ENCODE assay signal across 14 mouse cellular contexts in genomic region chr4:151404581-151405256, GRCm38 (mm10).
DNase-seq lines count a peak whose midpoint lies in the region; ATAC-seq and TF ChIP-seq lines count a peak whose summit lies in the region.
"Had no signal": no experiment of that assay in that cellular context is flagged by ENCODE, and none has a peak within 500 bp of the region (broad histone marks: within the 10 kb centered on the region; RNA-seq: fewer than 3 reads in every experiment).

No protein-coding gene starts in this region.

- TF ChIP-seq POLR2A in limb, embryonic 14.5 days (IDR thresholded peaks at IDR 0.05; ENCODE audit: borderline replicate concordance, extremely low read depth, insufficient read depth, insufficient read length): no peak

- H3K9ac ChIP-seq in hindbrain, embryonic 13.5 days: no peak overlapping the region
- no peak overlapping the region for H3K9ac ChIP-seq in hindbrain, embryonic 14.5 days
- H3K9ac ChIP-seq in limb, embryonic 14.5 days (ENCODE audit: low read depth, low read length, severe bottlenecking): no peak overlapping the region
- H3K9ac ChIP-seq: embryonic facial prominence, embryonic 12.5 days; forebrain, postnatal 0 days; limb, embryonic 12.5 days had no signal

- H3K27ac ChIP-seq in hindbrain, embryonic 13.5 days: peak overlapping the region; percentile 18; the same call in 1 of the 2 replicates
- H3K27ac ChIP-seq in hindbrain, embryonic 14.5 days: no peak overlapping the region
- no peak overlapping the region for H3K27ac ChIP-seq in limb, embryonic 14.5 days (replicated peaks; ENCODE audit: low read depth, low read length)
- H3K27ac ChIP-seq: embryonic facial prominence, embryonic 12.5 days; limb, embryonic 12.5 days; macrophage had no signal

- no peaks in the 10 kb centered on the region for H3K9me3 ChIP-seq in hindbrain, embryonic 13.5 days
- 0 out of 2 replicates have a peak, but pooled peaks cover under 1% of the 10 kb centered on the region for H3K9me3 ChIP-seq in hindbrain, embryonic 14.5 days (ENCODE audit: control insufficient read depth, low read length)
- 0 out of 2 replicates have a peak, but pooled peaks cover 4% of the 10 kb centered on the region for H3K9me3 ChIP-seq in E14TG2a.4 (ENCODE audit: low read length)
- no peaks in the 10 kb centered on the region for H3K9me3 ChIP-seq in limb, embryonic 14.5 days (ENCODE audit: control insufficient read depth, low read length)

- no peaks in the 10 kb centered on the region for H3K27me3 ChIP-seq in hindbrain, embryonic 13.5 days
- no peaks in the 10 kb centered on the region for H3K27me3 ChIP-seq in hindbrain, embryonic 14.5 days (ENCODE audit: control insufficient read depth, insufficient read depth, low read length)
- H3K27me3 ChIP-seq in E14TG2a.4 (ENCODE audit: insufficient read depth, low read length): peaks cover 28% of the 10 kb centered on the region
- no peaks in the 10 kb centered on the region for H3K27me3 ChIP-seq in limb, embryonic 14.5 days (ENCODE audit: control insufficient read depth, insufficient read depth, low read length)
- H3K27me3 ChIP-seq: CH12.LX; embryonic facial prominence, embryonic 12.5 days had no signal

- peaks cover 38% of the 10 kb centered on the region for H3K4me1 ChIP-seq in hindbrain, embryonic 13.5 days (replicated peaks)
- H3K4me1 ChIP-seq in hindbrain, embryonic 14.5 days (replicated peaks; ENCODE audit: control insufficient read depth, insufficient read depth, low read length): peaks cover 5% of the 10 kb centered on the region
- H3K4me1 ChIP-seq in E14TG2a.4 (replicated peaks; ENCODE audit: low read depth, low read length): peaks cover 38% of the 10 kb centered on the region
- peaks cover 8% of the 10 kb centered on the region; the same call in 1 of the 2 replicates for H3K4me1 ChIP-seq in limb, embryonic 14.5 days (ENCODE audit: control insufficient read depth, insufficient read depth, low read length)
- H3K4me1 ChIP-seq: embryonic facial prominence, embryonic 12.5 days had no signal

- 61% methylated on average over 17 of the region's 17 CpGs for WGBS in hindbrain, embryonic 13.5 days
- 64% methylated on average over 17 of the region's 17 CpGs for WGBS in hindbrain, embryonic 14.5 days
- 48% methylated on average over 17 of the region's 17 CpGs for WGBS in limb, embryonic 14.5 days

- H3K36me3 ChIP-seq in hindbrain, embryonic 13.5 days: no peaks in the 10 kb centered on the region
- H3K36me3 ChIP-seq in hindbrain, embryonic 14.5 days (replicated peaks; ENCODE audit: control insufficient read depth, insufficient read depth): no peaks in the 10 kb centered on the region
- no peaks in the 10 kb centered on the region for H3K36me3 ChIP-seq in E14TG2a.4 (ENCODE audit: insufficient read depth, low read length)
- no peaks in the 10 kb centered on the region for H3K36me3 ChIP-seq in limb, embryonic 14.5 days (ENCODE audit: control insufficient read depth, insufficient read depth, low read length)
- H3K36me3 ChIP-seq: embryonic facial prominence, embryonic 12.5 days; limb, embryonic 12.5 days had no signal

- ATAC-seq in hindbrain, embryonic 13.5 days (ENCODE audit: low FRiP score): no peak
- ATAC-seq in hindbrain, embryonic 14.5 days (ENCODE audit: low FRiP score): no peak
- peak; percentile 86 for ATAC-seq in limb, embryonic 14.5 days (ENCODE audit: low FRiP score, low read depth)
- ATAC-seq: forebrain, postnatal 0 days had no signal

- no peak overlapping the region for H3K4me3 ChIP-seq in hindbrain, embryonic 13.5 days
- no peak overlapping the region for H3K4me3 ChIP-seq in hindbrain, embryonic 14.5 days (replicated peaks; ENCODE audit: low read length)
- peak overlapping the region; percentile 45; the same call in 1 of the 2 replicates for H3K4me3 ChIP-seq in E14TG2a.4 (replicated peaks; ENCODE audit: low read length)
- H3K4me3 ChIP-seq in limb, embryonic 14.5 days (replicated peaks; ENCODE audit: low read length): no peak overlapping the region
- H3K4me3 ChIP-seq: embryonic facial prominence, embryonic 12.5 days; limb, embryonic 12.5 days had no signal

- DNase-seq in hindbrain, embryonic 14.5 days (ENCODE audit: low spot score): no peak
- peak; percentile 33 for DNase-seq in NIH3T3 (ENCODE audit: low read depth)
- DNase-seq in limb, embryonic 14.5 days (ENCODE audit: low spot score): peak; percentile 42
- no peak for DNase-seq in Muller cell, postnatal 12 days (ENCODE audit: inconsistent ontology term)
- no peak for DNase-seq in layer of hippocampus, adult 9-10 months (ENCODE audit: low spot score)
- DNase-seq: forebrain, postnatal 0 days; right cerebral cortex, postnatal 14 days; thymus, adult 18-20 months had no signal

- no peak overlapping the region for H3K4me2 ChIP-seq in hindbrain, embryonic 13.5 days
- no peak overlapping the region for H3K4me2 ChIP-seq in hindbrain, embryonic 14.5 days (replicated peaks)
- H3K4me2 ChIP-seq in limb, embryonic 14.5 days (replicated peaks; ENCODE audit: low read depth, low read length, severe bottlenecking): no peak overlapping the region
- H3K4me2 ChIP-seq: embryonic facial prominence, embryonic 12.5 days; limb, embryonic 12.5 days had no signal

- TF ChIP-seq CTCF in E14TG2a.4 (conservative IDR thresholded peaks at IDR 0.05; ENCODE audit: low read length): no peak

Comparison
In these comparisons a context has a peak if more than half of its experiments do, and no peak if none do; other contexts are left out.
1. DNase-seq: peak in NIH3T3 (single experiment) and limb, embryonic 14.5 days (single experiment); none in hindbrain, embryonic 14.5 days (single experiment), Muller cell, postnatal 12 days (single experiment) and layer of hippocampus, adult 9-10 months (single experiment).